Mouse (Mus musculus) embryo, embryonic 10.5 days (tissue): Measurements from ENCODE around the gene Sult5a1.
A peak's percentile ranks its signal among the peaks of the same experiment; 100 is the strongest.
"Not testable (repeated sequence)": the region's sequence is repeated elsewhere in the genome, so short reads cannot be mapped to it uniquely, and the experiment has no call there.

ENCODE experiments used
- DNase-seq: peaks from one replicate; pipeline ENCODE4 v3.0.0-alpha.2; 2015; ENCODE audit warnings: low spot score

The Sult5a1 gene

GRCm38 (mm10) chr8:123135406-123135805, 22.7 kb downstream of the Sult5a1 start:
- peak; percentile 68 for DNase-seq

- no peak for DNase-seq
Measured at GRCm38 (mm10) chr8:123134149-123134713, 23.9 kb downstream of the Sult5a1 start.

GRCm38 (mm10) chr8:123132953-123133352, 25.2 kb downstream of the Sult5a1 start:
- no peak for DNase-seq

- no peak for DNase-seq
Measured at GRCm38 (mm10) chr8:123131041-123131440, 27.1 kb downstream of the Sult5a1 start.

GRCm38 (mm10) chr8:123126193-123126816, 31.8 kb downstream of the Sult5a1 start:
- peak; percentile 72 for DNase-seq

- no peak for DNase-seq
Measured at GRCm38 (mm10) chr8:123122670-123123069, 35.4 kb downstream of the Sult5a1 start.

- no peak for DNase-seq
Measured at GRCm38 (mm10) chr8:123122059-123122458, 36.1 kb downstream of the Sult5a1 start.

- no peak for DNase-seq
Measured at GRCm38 (mm10) chr8:123117744-123118143, 40.4 kb downstream of the Sult5a1 start.

- no peak for DNase-seq
Measured at GRCm38 (mm10) chr8:123117127-123117731, 40.9 kb downstream of the Sult5a1 start, which contains the start of gene Cpne7. Cpne7 (plus strand) TSS chr8:123117374.

- no peak for DNase-seq
Measured at GRCm38 (mm10) chr8:123114644-123115043, 43.5 kb downstream of the Sult5a1 start.

GRCm38 (mm10) chr8:123113908-123114469, 44.1 kb downstream of the Sult5a1 start:
- DNase-seq: no peak

- no peak for DNase-seq
Measured at GRCm38 (mm10) chr8:123112892-123113291, 45.2 kb downstream of the Sult5a1 start.

- DNase-seq: peak; percentile 81
Measured at GRCm38 (mm10) chr8:123110649-123111048, 47.5 kb downstream of the Sult5a1 start.

GRCm38 (mm10) chr8:123108953-123109352, 49.2 kb downstream of the Sult5a1 start:
- no peak for DNase-seq

GRCm38 (mm10) chr8:123108010-123108409, 50.1 kb downstream of the Sult5a1 start:
- DNase-seq: no peak

- peak; percentile 67 for DNase-seq
Measured at GRCm38 (mm10) chr8:123106531-123106930, 51.6 kb downstream of the Sult5a1 start.

- DNase-seq: peak; percentile 82
Measured at GRCm38 (mm10) chr8:123105553-123106326, 52.4 kb downstream of the Sult5a1 start.

GRCm38 (mm10) chr8:123104046-123104767, 53.9 kb downstream of the Sult5a1 start:
- no peak for DNase-seq

GRCm38 (mm10) chr8:123103285-123103684, 54.8 kb downstream of the Sult5a1 start:
- DNase-seq: no peak

- DNase-seq: not testable (repeated sequence)
Measured at GRCm38 (mm10) chr8:123102855-123103254, 55.3 kb downstream of the Sult5a1 start.
